Mouse (Mus musculus) v-Abl transformed pro-B cells (cell line): ENCODE data around the gene Slc8a1.

Source experiments
- in situ Hi-C, 2 experiments: fragments of 400-800 bp; cut with MboI; formaldehyde crosslinking; loops; one replicate each; pipeline ENCODE4 v1.15.1; 2025; ENCODE audit not compliant: unreplicated experiment in 2 of 2

Gene Slc8a1

DNA sequence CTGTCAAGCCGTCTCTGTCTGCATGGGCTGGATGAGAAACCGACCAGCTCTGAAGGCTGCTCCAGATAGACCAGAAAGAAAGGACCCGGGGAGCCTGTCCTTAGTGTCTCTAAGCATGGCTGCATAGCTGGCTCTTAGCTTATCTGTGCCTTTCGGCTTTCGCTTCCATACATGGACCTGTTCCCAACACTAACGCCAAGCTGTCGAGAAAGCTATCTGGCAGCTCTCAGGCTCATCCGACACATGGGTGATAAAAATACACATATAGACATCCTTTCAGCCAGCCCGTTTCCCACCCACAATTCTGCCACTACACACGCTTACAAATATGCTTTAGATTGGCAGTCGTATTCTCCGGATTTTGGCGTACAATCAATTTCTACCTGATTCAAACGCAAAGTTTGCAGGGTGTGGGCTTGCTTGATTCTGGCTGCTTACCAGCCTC is at the start of gene Slc8a1:
Gene Slc8a1 (minus strand): TSS at position 67 of the 445 bp plus-strand sequence.
- in situ Hi-C loops, result no loop called here

DNA sequence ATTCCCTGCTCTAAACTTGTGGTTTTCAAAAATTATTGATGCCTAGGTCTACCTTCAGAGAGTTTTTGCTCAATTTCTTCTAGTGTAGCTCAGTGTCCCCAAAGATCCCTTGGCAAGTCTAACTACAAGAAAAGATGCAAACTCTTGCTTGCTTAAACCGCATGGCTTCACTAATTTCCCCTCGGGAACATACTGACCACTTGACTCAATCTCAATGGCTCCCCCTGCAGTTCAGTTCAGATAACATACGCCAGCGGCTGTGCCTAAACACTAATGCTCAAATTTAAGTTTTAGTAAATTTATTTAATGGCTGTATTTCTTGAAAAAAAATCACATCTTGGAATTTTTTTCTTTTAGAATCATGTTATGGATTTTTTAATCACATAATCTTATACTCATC is 49.2 kb upstream of the Slc8a1 start:
- in situ Hi-C loops, result no loop called here

- in situ Hi-C loops, result no loop called here
Observed at GRCm38 (mm10) chr17:81782326-81782725, 44.1 kb upstream of the Slc8a1 start.

DNA sequence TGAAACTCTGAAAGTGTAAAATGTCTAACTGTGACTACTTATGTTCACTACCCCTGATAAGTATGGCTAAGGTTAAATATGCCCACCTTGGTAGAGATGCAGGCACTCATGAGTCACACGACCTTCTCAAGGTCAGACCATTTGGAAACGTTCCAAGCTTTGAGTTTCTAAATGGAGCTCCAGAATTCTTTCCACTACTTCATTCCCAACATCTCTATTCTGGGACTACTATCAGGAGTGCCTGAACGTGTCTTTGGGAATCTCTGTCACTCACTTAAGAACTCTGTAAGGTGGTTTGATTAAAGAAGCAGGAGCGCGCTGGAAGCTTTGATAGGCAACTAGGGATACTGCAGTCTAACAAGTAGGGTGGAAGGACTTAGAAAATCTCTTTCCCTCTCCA is 43.3 kb upstream of the Slc8a1 start:
- in situ Hi-C loops, result no loop called here

- in situ Hi-C loops, result no loop called here
Observed at GRCm38 (mm10) chr17:81779883-81780282, 41.7 kb upstream of the Slc8a1 start.

DNA sequence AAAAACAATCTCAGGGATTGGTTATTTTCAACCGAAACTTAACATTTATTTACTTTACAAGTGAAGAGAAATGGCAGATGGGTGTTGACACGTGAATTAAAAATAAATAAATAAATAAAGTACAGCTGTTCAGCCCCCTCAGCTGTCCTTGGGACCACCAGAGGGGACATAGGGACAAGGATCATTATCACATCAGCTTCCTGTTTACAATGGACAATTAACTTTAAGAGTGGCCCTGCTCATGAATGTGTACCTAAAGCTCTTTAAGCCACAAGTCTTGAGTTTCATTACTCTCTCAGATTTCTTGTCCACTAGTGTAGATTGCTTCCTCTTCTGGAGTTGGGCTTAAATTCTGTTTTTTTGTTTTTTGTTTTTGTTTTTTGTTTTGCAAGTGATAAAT is 12.5 kb upstream of the Slc8a1 start:
- in situ Hi-C loops, result no loop called here

GRCm38 (mm10) chr17:81743034-81743433 is 4.9 kb upstream of the Slc8a1 start:
- in situ Hi-C loops, result no loop called here

GRCm38 (mm10) chr17:81740576-81740975 is 2.4 kb upstream of the Slc8a1 start:
- in situ Hi-C loops, result no loop called here

- in situ Hi-C loops, result no loop called here
Observed at GRCm38 (mm10) chr17:81737779-81738178, 398 bp downstream of the Slc8a1 start.

DNA sequence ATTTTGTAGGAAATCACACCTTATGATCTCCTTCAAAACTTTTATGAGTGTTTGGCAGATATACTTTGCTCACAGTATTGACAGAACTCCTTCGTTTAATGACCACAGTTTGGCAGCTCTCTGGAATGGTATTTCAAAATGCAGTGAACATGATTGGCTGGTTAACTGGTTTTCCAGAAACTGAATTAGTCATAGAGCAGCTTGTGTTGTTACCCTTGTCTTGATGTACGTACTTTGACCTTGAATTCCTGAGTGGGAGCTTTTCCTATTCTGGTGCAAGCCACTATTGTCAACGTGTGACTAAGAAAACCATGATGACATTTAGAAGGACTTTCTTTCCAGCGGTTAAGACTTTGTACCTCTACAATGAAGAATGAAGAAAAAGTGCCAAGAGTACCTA is 868 bp downstream of the Slc8a1 start:
- in situ Hi-C loops, result no loop called here

GRCm38 (mm10) chr17:81735583-81735982 is 2.6 kb downstream of the Slc8a1 start:
- in situ Hi-C loops, result no loop called here

GRCm38 (mm10) chr17:81729891-81730290 is 8.3 kb downstream of the Slc8a1 start:
- in situ Hi-C loops, result no loop called here

DNA sequence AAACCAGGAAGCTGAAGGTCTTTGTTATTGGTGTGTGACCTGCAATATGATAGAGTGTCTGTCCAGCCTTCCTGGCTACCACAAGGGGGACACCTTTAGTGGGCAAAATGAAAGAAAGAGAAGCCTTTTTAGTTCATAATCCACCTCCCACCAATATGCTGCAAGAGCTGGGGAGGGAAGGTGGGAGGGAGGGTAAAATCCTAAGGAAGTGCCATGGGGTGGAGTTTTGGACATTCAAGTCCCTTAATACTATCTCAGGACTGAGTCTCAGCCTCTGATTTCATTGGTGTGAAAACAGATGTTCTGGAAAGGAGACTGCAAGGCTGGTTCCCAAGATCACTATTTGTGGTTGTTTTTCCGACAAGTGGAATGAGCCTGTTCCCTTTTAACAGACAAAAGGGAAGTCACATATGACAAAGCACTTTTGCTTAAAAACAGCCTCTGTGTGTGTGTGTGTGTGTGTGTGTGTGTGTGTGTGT is 25.9 kb downstream of the Slc8a1 start:
- in situ Hi-C loops, result no loop called here

- in situ Hi-C loops, result no loop called here
Observed at GRCm38 (mm10) chr17:81704761-81705160, 33.4 kb downstream of the Slc8a1 start.

DNA sequence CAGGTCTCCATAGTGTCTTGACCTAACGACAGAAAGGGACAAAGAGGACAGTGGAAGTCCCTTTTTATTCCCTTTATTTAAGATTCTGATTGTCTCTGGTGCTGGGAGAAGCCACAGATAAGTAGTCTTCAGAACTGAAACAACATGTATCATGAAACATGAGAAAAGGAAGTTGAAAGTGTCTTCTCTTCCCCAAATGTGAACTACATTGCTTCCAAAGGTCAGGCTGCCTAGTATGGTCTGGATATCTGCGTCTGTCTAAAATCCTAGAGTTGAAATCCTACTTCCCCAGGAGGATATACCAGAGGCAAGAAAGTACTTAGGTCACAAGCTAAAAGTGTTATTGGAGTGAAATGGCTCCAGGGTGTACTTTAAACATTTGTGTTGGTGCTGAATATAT is 34.9 kb downstream of the Slc8a1 start:
- in situ Hi-C loops, result no loop called here

- in situ Hi-C loops, result no loop called here
Observed at GRCm38 (mm10) chr17:81701701-81702100, 36.5 kb downstream of the Slc8a1 start.

GRCm38 (mm10) chr17:81698789-81699188 is 39.4 kb downstream of the Slc8a1 start:
- in situ Hi-C loops, result no loop called here

GRCm38 (mm10) chr17:81697695-81698094 is 40.5 kb downstream of the Slc8a1 start:
- in situ Hi-C loops, result no loop called here

DNA sequence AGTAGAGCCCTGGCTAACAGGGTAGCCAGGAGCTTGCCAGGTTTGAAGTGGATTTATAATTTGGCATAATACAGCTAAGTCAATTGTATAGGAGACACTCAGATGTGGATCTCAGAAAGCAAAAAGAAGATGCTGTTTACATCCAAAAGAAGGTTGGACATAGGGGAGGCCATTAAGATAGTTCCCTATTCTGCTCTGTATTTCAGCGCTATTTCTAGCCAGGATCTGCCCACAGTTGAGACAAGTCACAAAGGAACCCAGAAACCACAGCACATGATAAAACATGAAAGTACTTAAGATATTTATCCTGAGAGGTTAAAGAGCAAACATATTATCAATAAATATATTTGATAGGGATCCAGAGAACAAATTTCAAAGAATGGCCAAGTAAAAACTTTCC is 43.2 kb downstream of the Slc8a1 start:
- in situ Hi-C loops, result no loop called here

GRCm38 (mm10) chr17:81679616-81680015 is 58.6 kb downstream of the Slc8a1 start:
- in situ Hi-C loops, result no loop called here

DNA sequence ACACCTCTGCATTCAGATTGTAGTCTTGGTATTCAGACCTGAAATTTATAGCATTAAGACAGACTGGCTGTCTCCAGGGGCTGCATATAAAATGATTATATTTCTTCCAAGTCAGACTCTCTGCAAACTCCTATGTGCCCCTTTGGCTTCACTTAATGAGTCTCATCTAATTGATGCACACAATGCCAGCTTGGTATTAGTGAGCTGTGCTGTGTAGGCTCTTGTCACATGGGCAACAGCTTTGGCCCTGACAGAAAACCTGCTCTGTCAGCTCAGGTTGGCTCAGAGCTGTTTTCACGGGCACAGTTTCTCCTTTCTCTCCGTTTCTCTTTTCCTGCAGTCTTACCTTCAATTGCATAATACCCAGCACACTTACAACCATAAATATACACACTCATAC is 60.7 kb downstream of the Slc8a1 start:
- in situ Hi-C loops, result no loop called here

- in situ Hi-C loops, result no loop called here
Observed at GRCm38 (mm10) chr17:81676203-81676602, 62.0 kb downstream of the Slc8a1 start.

DNA sequence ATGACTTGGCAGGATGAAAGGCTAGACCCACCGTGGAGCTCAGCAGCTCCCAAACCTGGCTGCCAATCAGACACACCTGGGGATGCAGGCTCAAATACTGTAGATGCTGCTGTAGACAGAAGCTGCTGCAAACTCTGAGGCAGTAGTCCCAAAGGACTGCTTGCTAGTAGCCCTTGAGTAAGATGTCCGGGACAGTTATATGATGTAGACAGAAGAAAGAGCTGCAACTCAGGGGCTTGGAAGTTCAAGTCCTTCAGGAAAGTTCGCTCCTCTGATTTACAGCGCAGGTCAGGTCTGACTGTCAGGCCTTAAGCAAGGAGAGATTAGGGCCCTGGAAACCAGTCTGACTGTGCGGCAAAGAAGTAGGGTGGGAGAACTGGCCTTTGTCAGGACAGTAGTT is 66.9 kb downstream of the Slc8a1 start:
- in situ Hi-C loops, result no loop called here
